Comparison of ENCODE assay signal across 8 mouse cellular contexts in the genomic region with DNA sequence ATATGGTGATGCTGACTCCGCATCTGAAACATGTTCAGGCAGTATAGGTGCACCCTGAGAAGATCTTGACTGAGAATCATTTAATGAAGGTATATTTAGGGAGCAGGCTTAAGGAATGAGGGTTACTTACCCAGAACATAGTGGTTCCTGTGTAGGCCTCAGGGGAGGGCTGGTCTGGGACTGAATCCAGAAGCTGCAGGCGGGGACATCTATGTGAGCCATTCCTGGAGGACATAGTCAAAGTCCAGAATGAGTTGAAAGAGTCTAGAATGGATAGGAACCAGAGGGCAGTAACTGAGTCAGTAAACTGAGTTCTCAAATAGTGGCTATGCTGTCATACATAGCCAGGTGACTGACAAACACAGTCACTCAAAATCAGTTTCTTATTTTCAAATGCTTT. TPM values are rescaled to one million over a fixed set of nuclear protein-coding genes. Genes with fewer than 3 reads are reported as not detected.
DNase-seq lines count a peak whose midpoint lies in the region.

No protein-coding gene starts in this region.

- intact Hi-C loops in heart, postnatal 25 days (cut with DNase I), result no loop called here
- intact Hi-C loops in heart, postnatal 36 days (cut with DNase I), result no loop called here

- peak; percentile 66 for DNase-seq in adrenal gland, postnatal 10 days
- no peak for DNase-seq in adrenal gland, postnatal 4 days (ENCODE audit: low spot score in 2 of 2)
- DNase-seq in heart, adult 8-10 months (ENCODE audit: low spot score), result peak; percentile 53
- DNase-seq in heart, postnatal 25 days (ENCODE audit: low spot score), result no peak
- DNase-seq in NIH3T3 (ENCODE audit: low read depth), result peak; percentile 17
- DNase-seq in heart, postnatal 36 days, result peak; percentile 35 to 60
- no peak for DNase-seq in embryo, embryonic 11 days
- DNase-seq in layer of hippocampus, adult 9-10 months (ENCODE audit: low spot score), result no peak

RNA-seq across cellular contexts. Expression of a gene that starts 16.8 kb away (rescaled TPM):
- total RNA-seq in adrenal gland, postnatal 10 days (2021), result 10 to 100 TPM; 46.8 to 52.7 TPM
- 10 to 100 TPM; 81.4 to 86.4 TPM for total RNA-seq in adrenal gland, postnatal 4 days (2021)
- 10 to 100 TPM; 36.9 to 40.6 (median 37.5) TPM for total RNA-seq in heart, adult 8-10 months (2022)
- total RNA-seq in heart, postnatal 25 days (2021), result 10 to 100 TPM; 36.0 to 36.8 TPM
- 10 to 100 TPM; 39.8 to 40.2 TPM for total RNA-seq in heart, postnatal 36 days (2021)

Comparison
In these comparisons a context has a peak if more than half of its experiments do, and no peak if none do; other contexts are left out.
1. DNase-seq: peak in adrenal gland, postnatal 10 days (single experiment), heart, adult 8-10 months (single experiment), NIH3T3 (single experiment) and heart, postnatal 36 days (2 of 2); none in adrenal gland, postnatal 4 days (0 of 2), heart, postnatal 25 days (single experiment), embryo, embryonic 11 days (single experiment) and layer of hippocampus, adult 9-10 months (single experiment).